Mouse (Mus musculus): ENCODE measurements at regions not wholly inside any gene's neighbourhood (a gene's known extent, or its start where the extent isn't known, plus 50 kb on each side); places are given as distances from the start of the nearest gene placed in this dataset.

DNA sequence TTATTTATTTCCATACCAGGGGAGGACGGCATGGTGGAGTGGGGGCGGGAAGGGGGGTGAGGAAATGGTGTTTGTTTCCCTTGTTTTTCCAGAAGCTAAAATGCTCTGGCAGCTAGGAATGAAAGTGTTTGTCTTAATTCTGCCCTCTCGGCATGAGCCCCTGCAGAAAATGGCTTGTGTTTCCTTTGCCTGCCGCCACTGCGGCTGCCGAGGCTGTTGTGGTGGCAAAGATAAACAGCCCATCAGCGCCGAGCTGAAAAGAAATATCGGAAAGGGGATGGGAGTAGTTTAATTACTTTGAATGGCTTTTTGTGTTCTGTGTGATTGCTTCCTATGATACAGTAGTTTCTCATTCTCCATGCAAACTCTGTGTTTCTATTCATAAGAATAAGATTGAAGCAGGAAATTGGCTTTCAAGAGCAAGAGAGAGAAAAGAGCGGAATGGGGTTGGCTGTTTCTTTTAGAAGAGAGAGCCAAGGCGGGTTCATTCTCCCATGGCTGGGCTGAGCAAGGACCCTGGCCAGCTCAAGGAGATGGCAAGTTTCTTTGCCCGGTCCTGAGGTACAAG lies 2512.2 kb upstream of the 5930422O12Rik start:
- no peak overlapping the region for H3K27ac ChIP-seq (replicated peaks)
- 7% methylated on average over 12 of the region's 12 CpGs for WGBS
- H3K4me3 ChIP-seq (ENCODE audit: low read depth, low read length), result peak overlapping the region; percentile 36
- H3K4me2 ChIP-seq (replicated peaks; ENCODE audit: low read depth), result peak overlapping the region; percentile 63
- no peaks in the 10 kb centered on the region for H3K27me3 ChIP-seq (ENCODE audit: control insufficient read depth, insufficient read depth, low read length)
- peak overlapping the region; percentile 45 for H3K9ac ChIP-seq (ENCODE audit: low read length)
- no peak for ATAC-seq (ENCODE audit: low FRiP score, low TSS enrichment)
- TF ChIP-seq CTCF (IDR thresholded peaks at IDR 0.05; ENCODE audit: low read depth) (no peak), EP300 (optimal IDR thresholded peaks at IDR 0.05) (no peak)
- no peaks in the 10 kb centered on the region for H3K9me3 ChIP-seq (ENCODE audit: control insufficient read depth, low read length)
- no peaks in the 10 kb centered on the region for H3K4me1 ChIP-seq (replicated peaks; ENCODE audit: control insufficient read depth, insufficient read depth)
- DNase-seq (ENCODE audit: low spot score), result no peak
- H3K36me3 ChIP-seq (ENCODE audit: control insufficient read depth, insufficient read depth, low read length), result no peaks in the 10 kb centered on the region

DNA sequence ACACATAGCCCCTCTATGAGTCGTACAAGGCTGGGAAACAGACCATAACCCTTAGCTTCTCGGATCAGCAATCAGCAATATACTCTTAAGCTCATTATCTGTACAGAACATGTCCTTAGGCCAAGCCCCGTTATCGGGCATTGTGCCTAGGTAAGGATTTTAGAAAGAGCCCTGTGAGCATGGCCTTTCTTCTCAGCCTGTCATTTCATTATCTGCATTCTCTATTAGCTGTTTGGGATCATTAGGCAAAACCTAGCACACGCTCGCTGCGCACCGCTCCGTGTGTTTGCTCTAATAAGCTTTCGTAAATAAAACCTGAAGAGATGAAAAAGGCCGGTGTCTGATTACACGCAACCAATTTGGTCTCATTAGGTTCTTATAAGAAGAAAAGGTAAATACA lies 2507.1 kb upstream of the 5930422O12Rik start:
- no peak overlapping the region for H3K4me2 ChIP-seq (replicated peaks; ENCODE audit: low read depth)
- no peaks in the 10 kb centered on the region for H3K4me1 ChIP-seq (replicated peaks; ENCODE audit: control insufficient read depth, insufficient read depth)
- H3K27ac ChIP-seq (replicated peaks), result no peak overlapping the region
- DNase-seq (ENCODE audit: low spot score) (no peak), ATAC-seq (ENCODE audit: low FRiP score, low TSS enrichment) (no peak)
- no peak overlapping the region for H3K9ac ChIP-seq (ENCODE audit: low read length)
- no peak overlapping the region for H3K4me3 ChIP-seq (ENCODE audit: low read depth, low read length)
- 65% methylated on average over 12 of the region's 12 CpGs for WGBS
- no peaks in the 10 kb centered on the region for H3K27me3 ChIP-seq (ENCODE audit: control insufficient read depth, insufficient read depth, low read length)
- TF ChIP-seq CTCF (IDR thresholded peaks at IDR 0.05; ENCODE audit: low read depth) (no peak), EP300 (optimal IDR thresholded peaks at IDR 0.05) (no peak)
- no peaks in the 10 kb centered on the region for H3K36me3 ChIP-seq (ENCODE audit: control insufficient read depth, insufficient read depth, low read length)
- no peaks in the 10 kb centered on the region for H3K9me3 ChIP-seq (ENCODE audit: control insufficient read depth, low read length)

- TF ChIP-seq EP300 (optimal IDR thresholded peaks at IDR 0.05) (no peak), CTCF (IDR thresholded peaks at IDR 0.05; ENCODE audit: low read depth) (peak; percentile 90)
- H3K4me3 ChIP-seq (ENCODE audit: low read depth, low read length), result no peak overlapping the region
- H3K4me2 ChIP-seq (replicated peaks; ENCODE audit: low read depth), result no peak overlapping the region
- H3K9me3 ChIP-seq (ENCODE audit: control insufficient read depth, low read length), result no peaks in the 10 kb centered on the region
- ATAC-seq (ENCODE audit: low FRiP score, low TSS enrichment), result 0 out of 2 replicates have a peak, but pooled peaks have one; percentile 49
- DNase-seq (ENCODE audit: low spot score), result peak; percentile 51
- H3K27me3 ChIP-seq (ENCODE audit: control insufficient read depth, insufficient read depth, low read length), result no peaks in the 10 kb centered on the region
- H3K4me1 ChIP-seq (replicated peaks; ENCODE audit: control insufficient read depth, insufficient read depth), result no peaks in the 10 kb centered on the region
- 40% methylated on average over 18 of the region's 18 CpGs for WGBS
- no peak overlapping the region for H3K27ac ChIP-seq (replicated peaks)
- H3K9ac ChIP-seq (ENCODE audit: low read length), result no peak overlapping the region
- H3K36me3 ChIP-seq (ENCODE audit: control insufficient read depth, insufficient read depth, low read length), result no peaks in the 10 kb centered on the region
Observed at GRCm38 (mm10) chr8:30923301-30924159, 2505.0 kb upstream of the 5930422O12Rik start.

- WGBS, result 43% methylated on average over 5 of the region's 5 CpGs
- H3K9ac ChIP-seq (ENCODE audit: low read length), result no peak overlapping the region
- H3K27me3 ChIP-seq (ENCODE audit: control insufficient read depth, insufficient read depth, low read length), result no peaks in the 10 kb centered on the region
- H3K27ac ChIP-seq (replicated peaks), result no peak overlapping the region
- ATAC-seq (ENCODE audit: low FRiP score, low TSS enrichment) (no peak), DNase-seq (ENCODE audit: low spot score) (no peak)
- H3K4me2 ChIP-seq (replicated peaks; ENCODE audit: low read depth), result no peak overlapping the region
- H3K4me1 ChIP-seq (replicated peaks; ENCODE audit: control insufficient read depth, insufficient read depth), result no peaks in the 10 kb centered on the region
- no peak overlapping the region for H3K4me3 ChIP-seq (ENCODE audit: low read depth, low read length)
- no peaks in the 10 kb centered on the region for H3K36me3 ChIP-seq (ENCODE audit: control insufficient read depth, insufficient read depth, low read length)
- H3K9me3 ChIP-seq (ENCODE audit: control insufficient read depth, low read length), result no peaks in the 10 kb centered on the region
- no peak for TF ChIP-seq CTCF (IDR thresholded peaks at IDR 0.05; ENCODE audit: low read depth)
- no peak for TF ChIP-seq EP300 (optimal IDR thresholded peaks at IDR 0.05)
Observed at GRCm38 (mm10) chr8:30924160-30924534, 2504.4 kb upstream of the 5930422O12Rik start.

- 63% methylated on average over 6 of the region's 6 CpGs for WGBS
- TF ChIP-seq EP300 (optimal IDR thresholded peaks at IDR 0.05) (no peak), CTCF (IDR thresholded peaks at IDR 0.05; ENCODE audit: low read depth) (no peak)
- ATAC-seq (ENCODE audit: low FRiP score, low TSS enrichment), result no peak
- H3K4me2 ChIP-seq (replicated peaks; ENCODE audit: low read depth), result no peak overlapping the region
- H3K9me3 ChIP-seq (ENCODE audit: control insufficient read depth, low read length), result no peaks in the 10 kb centered on the region
- no peak overlapping the region for H3K27ac ChIP-seq (replicated peaks)
- H3K9ac ChIP-seq (ENCODE audit: low read length), result no peak overlapping the region
- no peaks in the 10 kb centered on the region for H3K4me1 ChIP-seq (replicated peaks; ENCODE audit: control insufficient read depth, insufficient read depth)
- no peak overlapping the region for H3K4me3 ChIP-seq (ENCODE audit: low read depth, low read length)
- H3K36me3 ChIP-seq (ENCODE audit: control insufficient read depth, insufficient read depth, low read length), result no peaks in the 10 kb centered on the region
- no peak for DNase-seq (ENCODE audit: low spot score)
- no peaks in the 10 kb centered on the region for H3K27me3 ChIP-seq (ENCODE audit: control insufficient read depth, insufficient read depth, low read length)
Observed at GRCm38 (mm10) chr8:30924656-30925055, 2503.9 kb upstream of the 5930422O12Rik start.

DNA sequence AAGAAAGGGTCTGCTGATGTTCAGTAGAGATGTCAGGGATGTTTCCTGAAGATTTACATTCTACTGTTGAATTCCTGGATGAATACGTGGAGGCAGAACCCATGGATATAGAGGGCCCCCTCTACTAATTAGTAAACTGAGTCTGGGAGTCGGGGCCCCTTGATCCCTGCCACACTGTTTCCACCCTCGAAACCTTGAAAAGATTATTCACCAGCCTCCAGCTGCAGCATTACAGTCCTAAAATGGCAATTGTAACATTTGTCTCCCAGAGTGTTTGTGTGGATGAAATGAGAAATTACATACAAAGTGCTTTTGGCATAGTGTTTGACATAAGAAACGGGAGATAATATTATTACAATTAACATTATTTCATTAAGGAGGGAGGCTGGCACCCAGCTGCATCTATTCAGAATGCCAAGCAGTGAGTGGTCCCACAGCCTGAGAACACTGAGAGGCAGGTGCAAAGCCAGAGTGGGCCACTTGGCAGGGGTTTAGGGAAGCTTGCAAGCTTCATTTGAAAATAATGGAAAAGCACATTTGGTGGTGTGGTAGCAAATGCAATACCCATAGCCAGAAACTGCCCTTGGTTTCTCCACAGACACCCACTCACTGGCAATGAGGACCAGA lies 2490.9 kb upstream of the 5930422O12Rik start:
- no peaks in the 10 kb centered on the region for H3K27me3 ChIP-seq (ENCODE audit: control insufficient read depth, insufficient read depth, low read length)
- no peak overlapping the region for H3K4me2 ChIP-seq (replicated peaks; ENCODE audit: low read depth)
- ATAC-seq (ENCODE audit: low FRiP score, low TSS enrichment) (no peak), DNase-seq (ENCODE audit: low spot score) (no peak)
- H3K4me3 ChIP-seq (ENCODE audit: low read depth, low read length), result no peak overlapping the region
- no peaks in the 10 kb centered on the region for H3K36me3 ChIP-seq (ENCODE audit: control insufficient read depth, insufficient read depth, low read length)
- TF ChIP-seq CTCF (IDR thresholded peaks at IDR 0.05; ENCODE audit: low read depth) (no peak), EP300 (optimal IDR thresholded peaks at IDR 0.05) (no peak)
- no peak overlapping the region for H3K27ac ChIP-seq (replicated peaks)
- no peaks in the 10 kb centered on the region for H3K4me1 ChIP-seq (replicated peaks; ENCODE audit: control insufficient read depth, insufficient read depth)
- no peaks in the 10 kb centered on the region for H3K9me3 ChIP-seq (ENCODE audit: control insufficient read depth, low read length)
- 61% methylated on average over 4 of the region's 4 CpGs for WGBS
- no peak overlapping the region for H3K9ac ChIP-seq (ENCODE audit: low read length)

All from stomach, postnatal 0 days (tissue).